Mouse (Mus musculus) thymus, adult 2 months (tissue): ENCODE data around the gene 2610002M06Rik.

ENCODE experiments used
- CTCF ChIP-seq: fragments of 200-500 bp; IDR thresholded peaks from 2 replicates; pipeline ENCODE4 v1.5.1; 2012; ENCODE audit warnings: mild to moderate bottlenecking, control low read depth, low read length, moderate library complexity, borderline replicate concordance; ENCODE audit not compliant: control insufficient read depth, poor library complexity, insufficient read depth; ENCODE audit errors: extremely low read depth
- POLR2A ChIP-seq: fragments of 200-500 bp; IDR thresholded peaks from 2 replicates; pipeline ENCODE4 v1.6.1; 2012; ENCODE audit warnings: mild to moderate bottlenecking, low read length, control low read depth, moderate library complexity; ENCODE audit not compliant: control insufficient read depth, poor library complexity, insufficient read depth; ENCODE audit errors: extremely low read depth

GRCm38 (mm10) chrX:107792290-107792689 is 23.8 kb downstream of the 2610002M06Rik start, which contains the start of gene Tent5d:
- no peak for TF ChIP-seq POLR2A
- TF ChIP-seq CTCF, result no peak
